Mouse (Mus musculus) neutrophil, adult 59 days (primary cell): Measurements from ENCODE around the gene H2al1a. TPM values are rescaled to one million over a fixed set of nuclear protein-coding genes. Genes with fewer than 3 reads are reported as not detected.

ENCODE experiments used
- total RNA-seq, 2 experiments: library from RNA; stranded (reverse); gene quantifications; 1 replicate in 1 of 2; 2 replicates in 1 of 2; pipeline ENCODE4 v1.2.4; 2023

The H2al1a gene
- not detected for total RNA-seq

DNA sequence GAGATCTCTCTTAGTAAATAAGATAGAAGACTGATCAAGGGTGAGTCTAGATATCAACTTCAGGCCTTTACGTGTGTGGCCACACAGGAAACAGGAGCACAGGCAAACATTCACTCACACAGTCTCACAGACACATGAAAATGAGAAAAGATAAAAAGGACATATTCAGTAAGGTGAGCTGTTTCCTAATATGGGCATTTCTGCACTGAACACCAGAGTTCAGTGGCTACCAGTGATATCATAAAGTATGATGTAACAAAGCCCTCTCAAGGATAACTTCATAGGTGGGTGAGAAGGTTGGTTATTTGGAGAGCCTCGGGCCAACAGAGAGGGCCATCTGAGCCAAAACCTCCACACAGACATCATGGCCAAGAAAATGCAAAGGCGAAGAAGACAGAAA, at the start of gene H2al1a:
Gene H2al1a (plus strand): TSS at position 301 of the 400 bp plus-strand sequence.

DNA sequence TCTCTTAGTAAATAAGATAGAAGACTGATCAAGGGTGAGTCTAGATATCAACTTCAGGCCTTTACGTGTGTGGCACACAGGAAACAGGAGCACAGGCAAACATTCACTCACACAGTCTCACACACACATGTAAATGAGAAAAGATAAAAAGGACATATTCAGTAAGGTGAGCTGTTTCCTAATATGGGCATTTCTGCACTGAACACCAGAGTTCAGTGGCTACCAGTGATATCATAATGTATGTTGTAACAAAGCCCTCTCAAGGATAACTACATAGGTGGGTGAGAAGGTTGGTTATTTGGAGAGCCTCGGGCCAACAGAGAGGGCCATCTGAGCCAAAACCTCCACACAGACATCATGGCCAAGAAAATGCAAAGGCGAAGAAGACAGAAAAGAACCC, 3.1 kb downstream of the H2al1a start, which contains the start of gene H2al1b:
Gene H2al1b (plus strand): TSS at position 301 of the 400 bp plus-strand sequence.

DNA sequence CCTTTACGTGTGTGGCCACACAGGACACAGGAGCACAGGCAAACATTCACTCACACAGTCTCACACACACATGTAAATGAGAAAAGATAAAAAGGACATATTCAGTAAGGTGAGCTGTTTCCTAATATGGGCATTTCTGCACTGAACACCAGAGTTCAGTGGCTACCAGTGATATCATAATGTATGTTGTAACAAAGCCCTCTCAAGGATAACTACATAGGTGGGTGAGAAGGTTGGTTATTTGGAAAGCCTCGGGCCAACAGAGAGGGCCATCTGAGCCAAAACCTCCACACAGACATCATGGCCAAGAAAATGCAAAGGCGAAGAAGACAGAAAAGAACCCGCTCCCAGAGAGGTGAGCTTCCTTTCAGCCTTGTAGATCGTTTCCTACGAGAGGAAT, 6.3 kb downstream of the H2al1a start, which contains the start of gene H2al1c:
Gene H2al1c (plus strand): TSS at position 301 of the 400 bp plus-strand sequence.

DNA sequence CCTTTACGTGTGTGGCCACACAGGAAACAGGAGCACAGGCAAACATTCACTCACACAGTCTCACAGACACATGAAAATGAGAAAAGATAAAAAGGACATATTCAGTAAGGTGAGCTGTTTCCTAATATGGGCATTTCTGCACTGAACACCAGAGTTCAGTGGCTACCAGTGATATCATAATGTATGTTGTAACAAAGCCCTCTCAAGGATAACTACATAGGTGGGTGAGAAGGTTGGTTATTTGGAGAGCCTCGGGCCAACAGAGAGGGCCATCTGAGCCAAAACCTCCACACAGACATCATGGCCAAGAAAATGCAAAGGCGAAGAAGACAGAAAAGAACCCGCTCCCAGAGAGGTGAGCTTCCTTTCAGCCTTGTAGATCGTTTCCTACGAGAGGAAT, 9.5 kb downstream of the H2al1a start, which contains the start of gene H2al1d:
Gene H2al1d (plus strand): TSS at position 301 of the 400 bp plus-strand sequence.

DNA sequence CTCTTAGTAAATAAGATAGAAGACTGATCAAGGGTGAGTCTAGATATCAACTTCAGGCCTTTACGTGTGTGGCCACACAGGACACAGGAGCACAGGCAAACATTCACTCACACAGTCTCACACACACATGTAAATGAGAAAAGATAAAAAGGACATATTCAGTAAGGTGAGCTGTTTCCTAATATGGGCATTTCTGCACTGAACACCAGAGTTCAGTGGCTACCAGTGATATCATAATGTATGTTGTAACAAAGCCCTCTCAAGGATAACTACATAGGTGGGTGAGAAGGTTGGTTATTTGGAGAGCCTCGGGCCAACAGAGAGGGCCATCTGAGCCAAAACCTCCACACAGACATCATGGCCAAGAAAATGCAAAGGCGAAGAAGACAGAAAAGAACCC, 12.6 kb downstream of the H2al1a start, which contains the start of gene H2al1e:
Gene H2al1e (plus strand): TSS at position 301 of the 400 bp plus-strand sequence.

DNA sequence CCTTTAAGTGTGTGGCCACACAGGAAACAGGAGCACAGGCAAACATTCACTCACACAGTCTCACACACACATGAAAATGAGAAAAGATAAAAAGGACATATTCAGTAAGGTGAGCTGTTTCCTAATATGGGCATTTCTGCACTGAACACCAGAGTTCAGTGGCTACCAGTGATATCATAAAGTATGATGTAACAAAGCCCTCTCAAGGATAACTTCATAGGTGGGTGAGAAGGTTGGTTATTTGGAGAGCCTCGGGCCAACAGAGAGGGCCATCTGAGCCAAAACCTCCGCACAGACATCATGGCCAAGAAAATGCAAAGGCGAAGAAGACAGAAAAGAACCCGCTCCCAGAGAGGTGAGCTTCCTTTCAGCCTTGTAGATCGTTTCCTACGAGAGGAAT, 15.8 kb downstream of the H2al1a start, which contains the start of gene H2al1f:
Gene H2al1f (plus strand): TSS at position 301 of the 400 bp plus-strand sequence.

DNA sequence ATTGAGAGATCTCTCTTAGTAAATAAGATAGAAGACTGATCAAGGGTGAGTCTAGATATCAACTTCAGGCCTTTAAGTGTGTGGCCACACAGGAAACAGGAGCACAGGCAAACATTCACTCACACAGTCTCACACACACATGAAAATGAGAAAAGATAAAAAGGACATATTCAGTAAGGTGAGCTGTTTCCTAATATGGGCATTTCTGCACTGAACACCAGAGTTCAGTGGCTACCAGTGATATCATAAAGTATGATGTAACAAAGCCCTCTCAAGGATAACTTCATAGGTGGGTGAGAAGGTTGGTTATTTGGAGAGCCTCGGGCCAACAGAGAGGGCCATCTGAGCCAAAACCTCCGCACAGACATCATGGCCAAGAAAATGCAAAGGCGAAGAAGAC, 18.9 kb downstream of the H2al1a start, which contains the start of gene H2al1g:
Gene H2al1g (plus strand): TSS at position 301 of the 400 bp plus-strand sequence.

DNA sequence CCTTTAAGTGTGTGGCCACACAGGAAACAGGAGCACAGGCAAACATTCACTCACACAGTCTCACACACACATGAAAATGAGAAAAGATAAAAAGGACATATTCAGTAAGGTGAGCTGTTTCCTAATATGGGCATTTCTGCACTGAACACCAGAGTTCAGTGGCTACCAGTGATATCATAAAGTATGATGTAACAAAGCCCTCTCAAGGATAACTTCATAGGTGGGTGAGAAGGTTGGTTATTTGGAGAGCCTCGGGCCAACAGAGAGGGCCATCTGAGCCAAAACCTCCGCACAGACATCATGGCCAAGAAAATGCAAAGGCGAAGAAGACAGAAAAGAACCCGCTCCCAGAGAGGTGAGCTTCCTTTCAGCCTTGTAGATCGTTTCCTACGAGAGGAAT, 22.1 kb downstream of the H2al1a start, which contains the start of gene H2al1h:
Gene H2al1h (plus strand): TSS at position 301 of the 400 bp plus-strand sequence.

DNA sequence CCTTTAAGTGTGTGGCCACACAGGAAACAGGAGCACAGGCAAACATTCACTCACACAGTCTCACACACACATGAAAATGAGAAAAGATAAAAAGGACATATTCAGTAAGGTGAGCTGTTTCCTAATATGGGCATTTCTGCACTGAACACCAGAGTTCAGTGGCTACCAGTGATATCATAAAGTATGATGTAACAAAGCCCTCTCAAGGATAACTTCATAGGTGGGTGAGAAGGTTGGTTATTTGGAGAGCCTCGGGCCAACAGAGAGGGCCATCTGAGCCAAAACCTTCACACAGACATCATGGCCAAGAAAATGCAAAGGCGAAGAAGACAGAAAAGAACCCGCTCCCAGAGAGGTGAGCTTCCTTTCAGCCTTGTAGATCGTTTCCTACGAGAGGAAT, 25.3 kb downstream of the H2al1a start, which contains the start of gene H2al1i:
Gene H2al1i (plus strand): TSS at position 301 of the 400 bp plus-strand sequence.

DNA sequence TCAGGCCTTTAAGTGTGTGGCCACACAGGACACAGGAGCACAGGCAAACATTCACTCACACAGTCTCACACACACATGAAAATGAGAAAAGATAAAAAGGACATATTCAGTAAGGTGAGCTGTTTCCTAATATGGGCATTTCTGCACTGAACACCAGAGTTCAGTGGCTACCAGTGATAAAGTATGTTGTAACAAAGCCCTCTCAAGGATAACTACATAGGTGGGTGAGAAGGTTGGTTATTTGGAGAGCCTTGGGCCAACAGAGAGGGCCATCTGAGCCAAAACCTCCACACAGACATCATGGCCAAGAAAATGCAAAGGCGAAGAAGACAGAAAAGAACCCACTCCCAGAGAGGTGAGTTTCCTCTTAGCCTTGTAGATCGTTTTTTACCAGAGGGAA, 28.5 kb downstream of the H2al1a start, which contains the start of gene H2al1j:
Gene H2al1j (plus strand): TSS at position 301 of the 400 bp plus-strand sequence.

Other genes starting within 250 kb of the H2al1a start
- gene H2al1b, start 3.2 kb downstream of the H2al1a start, total RNA-seq = not detected
- gene H2al1c, start 6.4 kb downstream of the H2al1a start, total RNA-seq = not detected
- not detected for gene H2al1d, start 9.6 kb downstream of the H2al1a start, total RNA-seq
- not detected for gene H2al1e, start 12.7 kb downstream of the H2al1a start, total RNA-seq
- not detected for gene H2al1f, start 15.9 kb downstream of the H2al1a start, total RNA-seq
- not detected for gene H2al1g, start 19.0 kb downstream of the H2al1a start, total RNA-seq
- not detected for gene H2al1h, start 22.2 kb downstream of the H2al1a start, total RNA-seq
- gene H2al1i, start 25.4 kb downstream of the H2al1a start, total RNA-seq = not detected
- gene H2al1j, start 28.6 kb downstream of the H2al1a start, total RNA-seq = not detected